Mouse (Mus musculus): Measurements from ENCODE around the gene Snx27. TPM values are rescaled to one million over a fixed set of nuclear protein-coding genes. Genes with fewer than 3 reads are reported as not detected.
A peak's percentile ranks its signal among the peaks of the same experiment; 100 is the strongest.

Snx27 gene
- polyA plus RNA-seq, 1 experiment: not detected

DNA sequence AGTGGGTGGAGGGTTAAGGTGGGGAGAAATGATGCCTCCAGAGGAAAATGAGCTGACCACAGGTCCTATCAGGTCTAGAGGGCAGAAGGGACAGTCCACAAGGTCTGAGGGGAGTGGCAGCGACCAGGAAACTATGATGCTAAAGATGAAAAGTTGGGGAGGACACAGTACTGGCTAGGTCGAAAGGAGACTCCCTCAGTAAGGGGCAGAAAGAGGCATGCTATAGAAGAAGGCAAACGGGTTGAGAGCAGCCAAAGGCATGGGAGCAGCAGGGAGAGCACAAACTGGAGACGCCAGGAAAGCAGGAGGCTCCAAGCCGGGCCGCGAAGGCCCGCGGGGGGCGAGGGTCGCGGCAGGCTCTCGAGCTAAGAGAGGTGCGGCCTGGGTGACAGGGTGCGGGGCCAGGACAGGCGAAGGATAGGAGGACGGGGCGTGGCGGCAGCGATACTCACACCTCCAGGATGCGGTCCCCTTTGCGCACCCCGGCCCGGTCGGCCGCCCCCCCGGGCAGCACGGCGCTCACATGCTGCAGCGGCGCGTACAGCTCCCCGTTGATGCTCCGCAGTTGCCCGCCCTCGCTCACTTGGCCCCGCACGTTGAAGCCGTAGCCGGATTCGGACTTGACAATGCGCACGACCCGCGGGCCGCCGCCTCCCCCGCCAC, 592 bp downstream of the Snx27 start:
- Histone ChIP-seq H3K27ac (ENCODE audit: insufficient read depth, low read depth, low read length) (peak overlapping the region; percentile 73; the same call in 1 of the 2 replicates), H3K4me1 (ENCODE audit: control insufficient read depth, insufficient read depth, low read length) (peaks cover 2% of the 10 kb centered on the region; the same call in 1 of the 2 replicates), H3K4me3 (ENCODE audit: insufficient read depth, low read depth, low read length) (peak overlapping the region; percentile 84)
- under 1% methylated on average over 48 of the region's 48 CpGs for WGBS
- no peak for TF ChIP-seq CTCF (IDR thresholded peaks at IDR 0.05; ENCODE audit: insufficient read depth, low read depth, low read length)
- no peak for TF ChIP-seq POLR2A (IDR thresholded peaks at IDR 0.05; ENCODE audit: insufficient read depth, low read depth, low read length)

DNA sequence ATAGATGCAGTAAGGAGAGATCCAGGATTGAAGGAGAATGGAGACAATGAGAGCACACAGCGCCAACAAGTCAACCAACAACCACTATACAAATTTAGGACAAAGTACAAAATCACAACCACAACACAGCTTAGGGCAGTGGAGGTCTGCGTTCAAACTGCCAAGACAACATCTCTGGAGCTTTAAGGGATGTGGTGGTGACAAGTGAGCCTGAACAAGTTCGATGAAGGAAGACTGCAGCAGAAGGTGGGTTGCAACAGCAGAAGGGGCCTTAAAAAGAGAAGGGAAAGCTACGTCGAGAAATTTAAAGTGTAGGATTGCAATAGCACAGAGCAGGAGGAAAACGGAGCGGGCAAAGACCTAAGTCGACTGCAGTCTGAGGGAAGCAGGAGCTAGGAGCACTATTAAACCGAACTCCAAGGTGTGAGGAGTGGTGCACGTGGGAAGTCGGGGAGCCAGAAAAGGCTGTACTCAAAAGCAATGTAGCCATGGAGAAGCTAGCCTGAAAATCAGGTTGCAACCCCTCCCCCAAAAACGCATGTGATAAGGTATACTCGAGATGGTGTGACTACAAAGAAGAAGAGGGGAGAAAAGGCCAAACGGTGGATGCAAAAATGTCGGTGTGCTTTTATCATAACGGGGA, 1.3 kb downstream of the Snx27 start:
- peaks cover 2% of the 10 kb centered on the region; the same call in 1 of the 2 replicates for H3K4me1 ChIP-seq (ENCODE audit: control insufficient read depth, insufficient read depth, low read length)
- TF ChIP-seq CTCF (IDR thresholded peaks at IDR 0.05; ENCODE audit: insufficient read depth, low read depth, low read length) (no peak), POLR2A (IDR thresholded peaks at IDR 0.05; ENCODE audit: insufficient read depth, low read depth, low read length) (no peak)
- no peak overlapping the region for H3K27ac ChIP-seq (ENCODE audit: insufficient read depth, low read depth, low read length)
- 2% methylated on average over 16 of the region's 16 CpGs for WGBS
- peak overlapping the region; percentile 84 for H3K4me3 ChIP-seq (ENCODE audit: insufficient read depth, low read depth, low read length)

DNA sequence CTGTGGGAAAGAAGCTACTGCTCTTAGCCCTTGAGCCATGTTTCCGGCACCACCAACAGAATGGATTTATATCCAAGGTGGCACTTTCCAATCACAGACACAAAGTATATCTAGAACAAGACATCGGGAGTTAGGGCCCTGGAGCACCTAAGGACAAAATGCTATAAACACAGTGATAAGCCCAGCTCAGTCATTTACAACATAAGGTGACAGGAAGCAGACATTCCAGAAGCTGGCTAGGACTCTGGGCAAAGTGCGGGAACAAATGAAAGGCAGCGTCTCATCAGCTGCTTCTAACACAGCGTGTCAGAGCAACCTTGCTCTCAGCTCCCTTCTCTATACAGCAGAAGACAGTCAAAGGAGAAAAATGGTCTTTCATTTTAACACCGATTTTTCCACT, 8.0 kb downstream of the Snx27 start:
- WGBS: 91% methylated on average over 6 of the region's 6 CpGs
- H3K27ac ChIP-seq (ENCODE audit: insufficient read depth, low read depth, low read length): no peak overlapping the region
- TF ChIP-seq CTCF (IDR thresholded peaks at IDR 0.05; ENCODE audit: insufficient read depth, low read depth, low read length): no peak
- no peak for TF ChIP-seq POLR2A (IDR thresholded peaks at IDR 0.05; ENCODE audit: insufficient read depth, low read depth, low read length)

DNA sequence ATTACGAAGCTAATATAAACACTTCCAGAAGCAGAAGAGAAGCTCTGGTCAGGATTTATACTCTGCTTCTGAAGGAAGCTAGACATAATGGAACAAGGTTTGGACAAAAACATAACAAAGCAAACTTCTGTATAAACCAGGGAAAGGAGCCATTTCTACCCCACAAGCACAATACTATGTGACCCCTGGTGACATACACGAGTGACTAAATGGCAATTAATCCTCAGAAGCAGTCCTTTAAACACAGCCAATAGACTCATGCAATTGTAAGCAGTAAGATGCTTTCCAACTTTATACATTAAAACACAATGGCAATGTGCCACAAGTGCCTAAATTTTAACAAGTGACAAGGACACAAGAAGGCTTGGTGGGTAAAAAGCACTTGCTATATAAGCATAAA, 15.3 kb downstream of the Snx27 start:
- H3K4me1 ChIP-seq (ENCODE audit: control insufficient read depth, insufficient read depth, low read length): no peaks in the 10 kb centered on the region
- TF ChIP-seq CTCF (IDR thresholded peaks at IDR 0.05; ENCODE audit: insufficient read depth, low read depth, low read length) (no peak), POLR2A (IDR thresholded peaks at IDR 0.05; ENCODE audit: insufficient read depth, low read depth, low read length) (no peak)
- H3K4me3 ChIP-seq (ENCODE audit: insufficient read depth, low read depth, low read length): no peak overlapping the region
- 20% methylated on average over 2 of the region's 2 CpGs for WGBS
- H3K27ac ChIP-seq (ENCODE audit: insufficient read depth, low read depth, low read length): no peak overlapping the region

More for the DNA sequence above, 8.0 kb downstream of the Snx27 start:
- H3K4me1 ChIP-seq (ENCODE audit: control insufficient read depth, insufficient read depth, low read length): peaks cover under 1% of the 10 kb centered on the region; the same call in 1 of the 2 replicates
- H3K4me3 ChIP-seq (ENCODE audit: insufficient read depth, low read depth, low read length): no peak overlapping the region

DNA sequence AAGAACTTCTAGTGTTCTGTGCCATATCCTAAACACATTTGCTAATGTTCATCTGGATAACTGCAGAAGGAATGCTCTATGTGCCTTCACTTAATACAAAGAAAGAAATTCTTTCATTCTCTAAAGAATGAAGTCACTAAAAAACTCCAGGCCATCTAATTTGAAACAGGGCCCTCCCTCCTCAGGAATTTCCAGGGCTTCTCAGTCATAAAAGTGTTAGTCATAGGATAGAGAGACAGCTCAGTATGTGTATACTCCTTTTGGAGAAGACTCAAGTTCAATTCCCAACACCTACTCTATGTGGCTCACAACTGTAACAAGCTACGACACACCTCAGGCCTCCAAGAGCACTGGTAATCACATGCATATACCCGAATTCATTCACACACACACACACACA, 17.0 kb downstream of the Snx27 start:
- no peak for TF ChIP-seq POLR2A (IDR thresholded peaks at IDR 0.05; ENCODE audit: insufficient read depth, low read depth, low read length)
- TF ChIP-seq CTCF (IDR thresholded peaks at IDR 0.05; ENCODE audit: insufficient read depth, low read depth, low read length): no peak
- Histone ChIP-seq H3K27ac (ENCODE audit: insufficient read depth, low read depth, low read length) (no peak overlapping the region), H3K4me3 (ENCODE audit: insufficient read depth, low read depth, low read length) (no peak overlapping the region), H3K4me1 (ENCODE audit: control insufficient read depth, insufficient read depth, low read length) (no peaks in the 10 kb centered on the region)
- WGBS: 58% methylated on average over 2 of the region's 2 CpGs

DNA sequence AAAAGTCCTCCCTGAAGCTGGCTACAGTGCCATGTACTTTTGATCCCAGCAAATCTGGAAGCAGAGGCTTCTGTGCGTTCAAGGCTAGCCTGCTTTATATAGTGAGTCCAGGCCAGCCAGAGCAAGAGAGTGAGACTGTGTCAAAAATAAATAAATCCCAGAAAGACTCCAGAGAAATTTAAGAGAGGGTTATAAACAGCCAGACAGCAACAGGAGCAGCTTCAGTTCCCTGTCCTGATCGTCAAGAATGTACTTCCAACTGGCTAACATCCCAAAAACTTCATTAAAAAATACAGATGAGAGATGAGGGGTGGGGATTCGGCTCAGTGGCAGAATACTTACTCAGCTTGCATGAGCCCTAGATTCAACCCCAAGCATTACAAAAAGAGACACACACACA, 17.4 kb downstream of the Snx27 start:
- Histone ChIP-seq H3K4me3 (ENCODE audit: insufficient read depth, low read depth, low read length) (no peak overlapping the region), H3K4me1 (ENCODE audit: control insufficient read depth, insufficient read depth, low read length) (no peaks in the 10 kb centered on the region), H3K27ac (ENCODE audit: insufficient read depth, low read depth, low read length) (no peak overlapping the region)
- TF ChIP-seq POLR2A (IDR thresholded peaks at IDR 0.05; ENCODE audit: insufficient read depth, low read depth, low read length): no peak
- TF ChIP-seq CTCF (IDR thresholded peaks at IDR 0.05; ENCODE audit: insufficient read depth, low read depth, low read length): no peak
- 46% methylated on average over 3 of the region's 3 CpGs for WGBS

DNA sequence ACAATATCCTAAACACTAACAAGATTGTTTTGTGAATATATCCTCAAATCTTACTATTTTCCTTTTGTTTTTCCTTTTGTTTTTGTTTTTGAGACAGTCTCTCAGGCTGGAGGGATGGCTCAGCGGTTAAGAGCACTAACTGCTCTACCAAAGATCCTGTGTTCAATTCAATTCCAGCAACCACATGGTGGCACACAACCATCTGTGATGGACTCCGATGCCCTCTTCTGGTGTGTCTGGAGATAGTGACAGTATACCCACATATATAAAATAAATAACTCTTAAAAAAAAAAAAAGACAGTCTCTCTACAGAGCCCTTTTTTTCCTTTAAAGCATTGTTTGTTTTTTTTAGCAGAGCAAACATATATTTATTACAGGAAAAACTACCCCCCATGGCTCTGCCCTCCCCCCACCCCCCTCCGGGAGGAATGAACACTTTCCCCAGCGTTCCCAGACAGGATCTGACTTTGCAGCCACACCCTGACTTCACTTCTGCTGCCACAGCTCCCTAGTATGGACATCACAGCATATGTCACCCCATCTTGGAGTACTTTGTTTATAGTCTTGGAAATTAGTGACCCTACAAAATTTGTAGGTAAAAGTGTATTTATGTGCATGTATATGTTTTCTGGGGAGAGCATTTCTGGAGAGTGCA, 18.0 kb downstream of the Snx27 start:
- Histone ChIP-seq H3K4me3 (ENCODE audit: insufficient read depth, low read depth, low read length) (no peak overlapping the region), H3K4me1 (ENCODE audit: control insufficient read depth, insufficient read depth, low read length) (no peaks in the 10 kb centered on the region), H3K27ac (ENCODE audit: insufficient read depth, low read depth, low read length) (no peak overlapping the region)
- 60% methylated on average over 4 of the region's 4 CpGs for WGBS
- no peak for TF ChIP-seq POLR2A (IDR thresholded peaks at IDR 0.05; ENCODE audit: insufficient read depth, low read depth, low read length)
- TF ChIP-seq CTCF (IDR thresholded peaks at IDR 0.05; ENCODE audit: insufficient read depth, low read depth, low read length): no peak

DNA sequence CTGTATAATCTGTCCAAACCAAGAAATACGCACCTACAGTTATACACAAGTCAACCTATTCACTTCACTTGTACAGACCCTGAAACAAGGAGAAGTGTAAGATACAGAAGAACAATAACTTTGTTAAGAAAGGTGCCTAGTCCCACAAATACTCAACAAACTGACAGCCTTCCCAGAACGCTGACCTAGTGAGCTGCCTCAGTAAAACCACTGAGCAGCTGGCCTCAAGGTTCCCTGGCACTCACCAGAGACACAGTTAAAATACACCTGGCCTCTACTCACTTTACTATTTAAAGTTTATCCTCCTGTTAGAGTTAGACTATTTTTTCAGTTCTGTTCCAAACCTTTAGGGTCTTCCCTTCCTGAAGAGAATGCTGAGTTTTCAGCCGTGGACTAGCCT, 19.4 kb downstream of the Snx27 start:
- Histone ChIP-seq H3K4me3 (ENCODE audit: insufficient read depth, low read depth, low read length) (no peak overlapping the region), H3K4me1 (ENCODE audit: control insufficient read depth, insufficient read depth, low read length) (no peaks in the 10 kb centered on the region), H3K27ac (ENCODE audit: insufficient read depth, low read depth, low read length) (no peak overlapping the region)
- TF ChIP-seq CTCF (IDR thresholded peaks at IDR 0.05; ENCODE audit: insufficient read depth, low read depth, low read length): no peak
- TF ChIP-seq POLR2A (IDR thresholded peaks at IDR 0.05; ENCODE audit: insufficient read depth, low read depth, low read length): no peak
- 86% methylated on average over 3 of the region's 3 CpGs for WGBS

DNA sequence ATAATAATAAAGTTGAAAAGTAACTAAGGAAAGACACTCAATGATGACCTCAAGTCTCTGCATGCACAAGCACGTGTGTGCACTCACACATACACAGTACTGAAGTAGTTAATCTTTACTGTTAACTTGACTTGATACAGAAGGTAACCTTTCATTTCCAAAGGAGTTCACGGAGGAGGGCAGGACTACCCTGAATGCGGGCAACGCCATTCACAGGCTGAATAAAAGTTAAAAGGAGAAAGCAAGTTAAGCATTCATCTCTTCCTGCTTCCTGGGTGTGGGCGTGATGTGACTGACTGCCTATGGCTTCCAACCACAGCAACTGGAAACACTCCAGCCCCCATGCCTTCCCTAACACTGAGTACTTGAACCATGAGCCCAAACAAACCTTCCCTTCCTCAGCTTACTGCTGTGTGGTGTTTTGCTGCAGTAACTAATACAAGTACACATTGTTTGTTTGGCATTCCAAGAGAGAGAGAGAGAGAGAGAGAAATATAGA, 22.5 kb downstream of the Snx27 start:
- H3K4me3 ChIP-seq (ENCODE audit: insufficient read depth, low read depth, low read length): no peak overlapping the region
- WGBS: 60% methylated on average over 5 of the region's 5 CpGs
- H3K4me1 ChIP-seq (ENCODE audit: control insufficient read depth, insufficient read depth, low read length): no peaks in the 10 kb centered on the region
- TF ChIP-seq CTCF (IDR thresholded peaks at IDR 0.05; ENCODE audit: insufficient read depth, low read depth, low read length): no peak
- no peak for TF ChIP-seq POLR2A (IDR thresholded peaks at IDR 0.05; ENCODE audit: insufficient read depth, low read depth, low read length)
- H3K27ac ChIP-seq (ENCODE audit: insufficient read depth, low read depth, low read length): no peak overlapping the region

Data from olfactory bulb, adult 2 months (tissue).